Mouse (Mus musculus) ES-CJ7 (cell line): ENCODE results near the gene 1700012B09Rik.

Source experiments
- DNase-seq: peaks from one replicate; pipeline ENCODE4 v3.0.0; 2011; ENCODE audit warnings: low read depth, low spot score

1700012B09Rik gene

GRCm38 (mm10) chr9:14730941-14731541 is 39.8 kb downstream of the 1700012B09Rik start:
- peak; percentile 37 for DNase-seq

- no peak for DNase-seq
Observed at GRCm38 (mm10) chr9:14728365-14728764, 42.5 kb downstream of the 1700012B09Rik start.

- no peak for DNase-seq
Observed at GRCm38 (mm10) chr9:14726629-14727028, 44.2 kb downstream of the 1700012B09Rik start.

DNA sequence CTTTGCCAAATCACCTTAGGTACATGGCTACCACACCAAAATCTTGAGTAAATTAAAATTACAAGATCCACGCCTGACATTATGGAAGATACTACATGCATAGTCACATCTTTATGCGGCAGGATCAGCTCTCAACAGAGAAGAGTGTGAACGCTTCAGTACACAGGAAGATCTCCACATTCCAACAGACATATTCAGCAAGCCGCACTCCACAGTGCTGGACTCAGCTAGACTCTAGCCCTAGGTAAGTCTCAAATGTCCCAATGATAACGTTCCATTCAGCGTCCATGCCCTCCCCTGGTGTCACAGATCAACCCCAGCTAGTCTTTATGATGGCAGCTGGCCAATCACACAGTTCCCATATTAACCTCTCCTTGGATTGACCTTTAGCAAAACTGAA is 44.8 kb downstream of the 1700012B09Rik start:
- DNase-seq, result no peak

DNA sequence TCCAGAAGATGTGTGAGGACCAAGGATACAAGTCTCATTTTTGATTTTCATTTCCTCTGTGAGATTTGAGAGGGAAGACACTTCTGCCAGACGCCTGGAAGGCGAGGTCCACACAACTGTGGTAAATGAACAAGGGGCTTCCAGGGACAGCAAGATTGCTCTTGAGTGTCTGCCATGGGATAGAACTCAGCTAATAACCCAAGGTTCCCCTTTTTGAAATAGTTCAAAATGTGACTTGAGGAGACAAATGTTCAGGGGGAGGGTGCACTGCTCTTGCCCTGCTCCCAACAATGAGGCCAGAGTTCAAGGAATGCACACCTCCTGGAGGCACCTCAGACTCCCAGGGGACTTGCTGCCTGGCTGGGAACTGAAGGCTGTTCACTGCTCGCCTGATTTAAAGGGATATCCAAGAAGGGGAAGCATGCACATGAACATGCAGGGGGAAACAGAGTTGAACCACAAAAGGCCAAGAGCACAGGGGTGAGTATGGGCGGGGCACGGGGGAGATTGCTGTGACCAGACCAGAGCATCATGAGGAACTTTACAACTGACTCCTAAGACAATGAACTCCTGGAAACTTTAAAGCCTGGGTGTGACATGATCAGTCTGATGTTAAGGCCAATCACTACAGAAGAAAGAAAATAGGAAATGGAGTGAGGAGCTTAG is 45.9 kb downstream of the 1700012B09Rik start:
- no peak for DNase-seq

DNA sequence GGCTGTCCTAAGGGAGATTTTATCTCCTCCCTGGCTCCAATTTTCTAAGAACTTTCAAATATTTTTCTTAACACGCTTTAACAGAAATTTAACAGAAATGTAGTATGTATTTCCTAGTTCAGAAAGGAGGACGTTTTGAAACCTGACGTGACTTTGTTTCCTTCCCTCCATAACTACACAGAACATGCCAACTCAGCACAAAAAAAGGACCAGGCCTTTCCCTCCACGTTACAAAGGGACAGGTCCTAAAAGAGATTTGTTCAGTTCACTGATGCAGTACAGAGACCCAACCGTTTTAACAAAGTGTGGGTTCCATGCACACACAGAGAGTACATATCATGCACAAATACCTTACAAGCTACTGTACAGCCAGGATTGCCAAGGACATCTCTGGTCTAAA is 49.2 kb downstream of the 1700012B09Rik start:
- no peak for DNase-seq

DNA sequence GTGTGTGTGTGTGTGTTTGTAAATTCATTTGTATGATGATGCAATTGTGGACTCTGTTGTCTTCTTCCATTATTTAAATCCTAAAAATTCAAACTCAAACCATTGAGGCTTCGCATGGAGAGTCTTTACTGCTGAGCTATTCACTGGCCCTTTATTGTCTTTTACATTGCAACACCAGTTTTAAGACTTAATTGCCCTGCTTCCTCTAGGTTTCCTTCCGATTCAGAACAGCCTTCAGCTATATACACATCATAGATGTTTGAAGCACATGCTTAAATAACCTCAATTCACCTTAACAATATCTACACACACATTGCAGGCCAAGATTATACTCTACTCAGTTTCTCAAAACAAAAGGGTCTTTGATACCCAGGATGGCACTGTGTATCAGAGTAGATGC is 50.4 kb downstream of the 1700012B09Rik start:
- DNase-seq, result no peak

GRCm38 (mm10) chr9:14718332-14718691 is 52.5 kb downstream of the 1700012B09Rik start:
- DNase-seq, result no peak

- no peak for DNase-seq
Observed at GRCm38 (mm10) chr9:14717689-14718331, 53.0 kb downstream of the 1700012B09Rik start.

GRCm38 (mm10) chr9:14715258-14715657 is 55.6 kb downstream of the 1700012B09Rik start:
- no peak for DNase-seq

GRCm38 (mm10) chr9:14710910-14711309 is 59.9 kb downstream of the 1700012B09Rik start:
- no peak for DNase-seq
